Mouse (Mus musculus) intestine, postnatal 0 days (tissue): Measurements from ENCODE around the gene Rnd2. TPM values are rescaled to one million over a fixed set of nuclear protein-coding genes. Genes with fewer than 3 reads are reported as not detected.
A peak's percentile ranks its signal among the peaks of the same experiment; 100 is the strongest.

Experiments
- ATAC-seq: fragments of 200-750 bp; cut with Nextera tagmentation; 2 replicates; pipeline ENCODE4 v1.8.0; 2017; ENCODE audit warnings: mild to moderate bottlenecking, moderate TSS enrichment, moderate library complexity
- H3K27ac ChIP-seq: fragments of 300-500 bp; sonication (generic); 2 replicates; pipeline ENCODE4 v1.5.1; 2014; ENCODE audit warnings: mild to moderate bottlenecking, low read depth, low read length, moderate library complexity
- H3K27me3 ChIP-seq: fragments of 300-500 bp; sonication (generic); replicated peaks from 2 replicates; pipeline ENCODE4 v1.6.1; 2014; ENCODE audit warnings: low read length, mixed read lengths; ENCODE audit not compliant: control insufficient read depth, insufficient read depth
- H3K36me3 ChIP-seq: fragments of 300-500 bp; sonication (generic); 2 replicates; pipeline ENCODE4 v1.6.1; 2014; ENCODE audit warnings: mild to moderate bottlenecking, moderate library complexity; ENCODE audit not compliant: control insufficient read depth, insufficient read depth
- H3K4me1 ChIP-seq: fragments of 300-500 bp; sonication (generic); replicated peaks from 2 replicates; pipeline ENCODE4 v1.6.1; 2014; ENCODE audit warnings: antibody characterized with exemption, low read length, mixed read lengths; ENCODE audit not compliant: control insufficient read depth, insufficient read depth
- H3K4me2 ChIP-seq: fragments of 300-500 bp; sonication (generic); replicated peaks from 2 replicates; pipeline ENCODE4 v1.6.1; 2014; ENCODE audit warnings: low read depth, mild to moderate bottlenecking, moderate library complexity
- H3K4me3 ChIP-seq: fragments of 300-500 bp; sonication (generic); 2 replicates; pipeline ENCODE4 v1.5.1; 2014; ENCODE audit warnings: low read depth, low read length
- H3K9ac ChIP-seq: fragments of 300-500 bp; sonication (generic); 2 replicates; pipeline ENCODE4 v1.6.1; 2014; ENCODE audit warnings: mild to moderate bottlenecking, low read depth, low read length
- H3K9me3 ChIP-seq: fragments of 300-500 bp; sonication (generic); 2 replicates; pipeline ENCODE4 v1.6.1; 2016; ENCODE audit warnings: mixed run types; ENCODE audit not compliant: control insufficient read depth
- CTCF ChIP-seq: sonication (generic); IDR thresholded peaks from 2 replicates; pipeline ENCODE4 v1.5.1; 2016; ENCODE audit warnings: low read depth, mild to moderate bottlenecking, control low read depth, antibody characterized with exemption, moderate library complexity
- WGBS: fragments of 180-500 bp; shearing (Covaris S2); extraction: QIAGEN DNeasy Blood & Tissue Kit; methylation state at CpG from one replicate; pipeline ENCODE4 v1.1.7; 2014; 5-methylcytosine and 5-hydroxymethylcytosine counted together
- microRNA-seq: library from miRNA; unstranded; fragments of <30 nt; microRNA quantifications from one replicate; pipeline ENCODE4, GENCODE M21; 2016
- polyA plus RNA-seq: library from polyadenylated mRNA; unstranded; fragments of >200 nt; fragmentation: Nextera tagmentation; extraction: Ambion mirVana; gene quantifications from 2 replicates; pipeline ENCODE4 v1.2.1, GENCODE M21; 2015

Rnd2 gene
- polyA plus RNA-seq, 1 experiment from 2014 or later = 27.8 TPM

- ATAC-seq = no peak
- Histone ChIP-seq H3K27me3 (no peaks in the 10 kb centered on the region), H3K9me3 (no peaks in the 10 kb centered on the region), H3K4me2 (no peak overlapping the region), H3K36me3 (peaks cover 21% of the 10 kb centered on the region; the same call in 1 of the 2 replicates), H3K9ac (no peak overlapping the region), H3K4me1 (0 out of 2 replicates have a peak, but pooled peaks cover 2% of the 10 kb centered on the region), H3K4me3 (no peak overlapping the region), H3K27ac (peak overlapping the region; percentile 21; the same call in 1 of the 2 replicates)
- WGBS = 31% methylated on average over 6 of the region's 6 CpGs
- TF ChIP-seq CTCF = no peak
Measured at GRCm38 (mm10) chr11:101485509-101486028, 20.8 kb downstream of the Rnd2 start.

GRCm38 (mm10) chr11:101486126-101486525 lies 21.3 kb downstream of the Rnd2 start:
- no peak overlapping the region for H3K9ac ChIP-seq
- no peak overlapping the region for H3K4me2 ChIP-seq
- ATAC-seq = no peak
- H3K9me3 ChIP-seq = no peaks in the 10 kb centered on the region
- no peak for TF ChIP-seq CTCF
- H3K4me1 ChIP-seq = 0 out of 2 replicates have a peak, but pooled peaks cover 2% of the 10 kb centered on the region
- H3K27me3 ChIP-seq = no peaks in the 10 kb centered on the region
- H3K27ac ChIP-seq = no peak overlapping the region
- no peak overlapping the region for H3K4me3 ChIP-seq
- 34% methylated on average over 6 of the region's 6 CpGs for WGBS
- H3K36me3 ChIP-seq = peaks cover 21% of the 10 kb centered on the region; the same call in 1 of the 2 replicates

- no peak overlapping the region for H3K4me2 ChIP-seq
- H3K36me3 ChIP-seq = peaks cover 15% of the 10 kb centered on the region; the same call in 1 of the 2 replicates
- WGBS = 85% methylated on average over 5 of the region's 5 CpGs
- no peaks in the 10 kb centered on the region for H3K27me3 ChIP-seq
- TF ChIP-seq CTCF = no peak
- no peaks in the 10 kb centered on the region for H3K4me1 ChIP-seq
- no peaks in the 10 kb centered on the region for H3K9me3 ChIP-seq
- no peak overlapping the region for H3K9ac ChIP-seq
- no peak for ATAC-seq
- H3K4me3 ChIP-seq = no peak overlapping the region
- H3K27ac ChIP-seq = no peak overlapping the region
Measured at GRCm38 (mm10) chr11:101506269-101506780, 41.5 kb downstream of the Rnd2 start.

- Histone ChIP-seq H3K9ac (no peak overlapping the region), H3K4me2 (no peak overlapping the region), H3K9me3 (no peaks in the 10 kb centered on the region), H3K4me1 (no peaks in the 10 kb centered on the region), H3K4me3 (no peak overlapping the region), H3K36me3 (peaks cover 12% of the 10 kb centered on the region; the same call in 1 of the 2 replicates), H3K27me3 (no peaks in the 10 kb centered on the region), H3K27ac (no peak overlapping the region)
- ATAC-seq = peak; percentile 85; the same call in 1 of the 2 replicates
- 54% methylated on average over 7 of the region's 7 CpGs for WGBS
- no peak for TF ChIP-seq CTCF
Measured at GRCm38 (mm10) chr11:101507090-101507489, 42.3 kb downstream of the Rnd2 start.

GRCm38 (mm10) chr11:101518937-101519336 lies 54.1 kb downstream of the Rnd2 start:
- no peaks in the 10 kb centered on the region for H3K27me3 ChIP-seq
- no peak overlapping the region for H3K4me3 ChIP-seq
- H3K9ac ChIP-seq = no peak overlapping the region
- H3K9me3 ChIP-seq = no peaks in the 10 kb centered on the region
- H3K36me3 ChIP-seq = peaks cover 2% of the 10 kb centered on the region
- no peaks in the 10 kb centered on the region for H3K4me1 ChIP-seq
- H3K4me2 ChIP-seq = 0 out of 2 replicates have a peak overlapping the region, but pooled peaks have one; percentile 6
- peak; percentile 56 for TF ChIP-seq CTCF
- ATAC-seq = no peak
- no peak overlapping the region for H3K27ac ChIP-seq
- 75% methylated on average over 5 of the region's 5 CpGs for WGBS

GRCm38 (mm10) chr11:101519364-101519763 lies 54.6 kb downstream of the Rnd2 start:
- WGBS = 47% methylated on average over 6 of the region's 6 CpGs
- no peak for TF ChIP-seq CTCF
- H3K4me1 ChIP-seq = no peaks in the 10 kb centered on the region

More at GRCm38 (mm10) chr11:101519364-101519763, 54.6 kb downstream of the Rnd2 start:
- Histone ChIP-seq H3K4me3 (no peak overlapping the region), H3K4me2 (0 out of 2 replicates have a peak overlapping the region, but pooled peaks have one; percentile 6), H3K9ac (no peak overlapping the region), H3K9me3 (no peaks in the 10 kb centered on the region), H3K27ac (no peak overlapping the region), H3K36me3 (peaks cover under 1% of the 10 kb centered on the region; the same call in 1 of the 2 replicates), H3K27me3 (no peaks in the 10 kb centered on the region)
- ATAC-seq = peak; percentile 61; the same call in 1 of the 2 replicates

Small RNAs within 50 kb of the gene (microRNA-seq; reads per million reads assigned to microRNA genes)
- gene Mir6929 = not detected

Other genes with a start within 250 kb of the Rnd2 start
- gene Ezh1, start 238.5 kb upstream of the Rnd2 start, polyA plus RNA-seq = 9.8 and 10.8 TPM in 2 replicates
- gene Ramp2, start 219.0 kb upstream of the Rnd2 start, polyA plus RNA-seq = 67.7 and 74.7 TPM in 2 replicates
- 148 and 157 TPM in 2 replicates for gene Vps25, start 211.3 kb upstream of the Rnd2 start, polyA plus RNA-seq
- gene Wnk4, start 204.4 kb upstream of the Rnd2 start, polyA plus RNA-seq = 4.6 and 4.7 TPM in 2 replicates
- gene Cntd1, start 186.0 kb upstream of the Rnd2 start, polyA plus RNA-seq = 0.26 and 0.47 TPM in 2 replicates
- gene Coa3, start 185.9 kb upstream of the Rnd2 start, polyA plus RNA-seq = 255 and 276 TPM in 2 replicates
- gene Becn1, start 162.7 kb upstream of the Rnd2 start, polyA plus RNA-seq = 117 and 124 TPM in 2 replicates
- 59.5 and 60.2 TPM in 2 replicates for gene Psme3, start 148.8 kb upstream of the Rnd2 start, polyA plus RNA-seq
- 0.34 and 0.41 TPM in 2 replicates for gene Aoc2, start 139.9 kb upstream of the Rnd2 start, polyA plus RNA-seq
- gene Aoc3, start 134.4 kb upstream of the Rnd2 start, polyA plus RNA-seq = 3.7 and 4.4 TPM in 2 replicates
- 54.3 and 63.3 TPM in 2 replicates for gene G6pc, start 97.4 kb upstream of the Rnd2 start, polyA plus RNA-seq
- 27.0 and 28.9 TPM in 2 replicates for gene Aarsd1, start 47.4 kb upstream of the Rnd2 start, polyA plus RNA-seq
- gene Gm27029, start 40.2 kb upstream of the Rnd2 start, polyA plus RNA-seq = 2.2 and 2.9 TPM in 2 replicates
- 12.0 and 13.1 TPM in 2 replicates for gene Rundc1, start 39.9 kb upstream of the Rnd2 start, polyA plus RNA-seq
- gene Ptges3l, start 39.7 kb upstream of the Rnd2 start, polyA plus RNA-seq = 7.0 and 7.8 TPM in 2 replicates
- gene Rpl27, start 22.7 kb upstream of the Rnd2 start, polyA plus RNA-seq = 240 and 241 TPM in 2 replicates
- 100 and 102 TPM in 2 replicates for gene Ifi35, start 16.6 kb upstream of the Rnd2 start, polyA plus RNA-seq
- gene Vat1, start 1.2 kb downstream of the Rnd2 start, polyA plus RNA-seq = 94.5 and 95.6 TPM in 2 replicates
- 2.3 and 3.3 TPM in 2 replicates for gene Brca1, start 87.0 kb downstream of the Rnd2 start, polyA plus RNA-seq
- gene Nbr1, start 87.2 kb downstream of the Rnd2 start, polyA plus RNA-seq = 44.5 and 54.1 TPM in 2 replicates
- 122 and 130 TPM in 2 replicates for gene Tmem106a, start 117.2 kb downstream of the Rnd2 start, polyA plus RNA-seq
- 0.27 and 0.37 TPM in 2 replicates for gene Gm11634, start 134.3 kb downstream of the Rnd2 start, polyA plus RNA-seq
- 13.3 and 15.3 TPM in 2 replicates for gene Rdm1, start 162.2 kb downstream of the Rnd2 start, polyA plus RNA-seq
- gene Arl4d, start 200.5 kb downstream of the Rnd2 start, polyA plus RNA-seq = 6.3 and 7.8 TPM in 2 replicates